Mouse (Mus musculus): Measurements from ENCODE around the gene Gm20388. TPM values are rescaled to one million over a fixed set of nuclear protein-coding genes. Genes with fewer than 3 reads are reported as not detected.
A peak's percentile ranks its signal among the peaks of the same experiment; 100 is the strongest.

Gm20388 gene
- polyA plus RNA-seq, 1 experiment from 2014 or later: not detected

GRCm38 (mm10) chr8:120567731-120568130, 657.1 kb downstream of the Gm20388 start:
- Histone ChIP-seq H3K27me3 (ENCODE audit: control insufficient read depth, insufficient read depth, low read length) (no peaks in the 10 kb centered on the region), H3K4me1 (ENCODE audit: control insufficient read depth in 2 of 2, insufficient read depth in 2 of 2, low read length in 2 of 2) (peaks cover 27 to 48% of the 10 kb centered on the region in 2 experiments), H3K36me3 (ENCODE audit: control insufficient read depth, insufficient read depth, low read length) (peaks cover 78% of the 10 kb centered on the region), H3K27ac (replicated peaks in 1 of 2; ENCODE audit: control insufficient read depth in 1 of 2, insufficient read depth in 1 of 2, low read depth in 2 of 2, low read length in 2 of 2) (no peak overlapping the region), H3K9me3 (ENCODE audit: control insufficient read depth, low read length) (no peaks in the 10 kb centered on the region), H3K4me2 (ENCODE audit: low read length) (no peak overlapping the region), H3K4me3 (ENCODE audit: control insufficient read depth in 1 of 2, insufficient read depth in 1 of 2, low read depth in 1 of 2, low read length in 2 of 2) (no peak overlapping the region), H3K9ac (ENCODE audit: low read length) (no peak overlapping the region)
- no peak for ATAC-seq (ENCODE audit: insufficient number of reproducible peaks, insufficient read depth, low FRiP score, low read depth)
- WGBS: 94% methylated on average over 17 of the region's 17 CpGs

GRCm38 (mm10) chr8:120568164-120568798, 657.6 kb downstream of the Gm20388 start:
- 96% methylated on average over 37 of the region's 37 CpGs for WGBS
- Histone ChIP-seq H3K9ac (ENCODE audit: low read length) (no peak overlapping the region), H3K36me3 (ENCODE audit: control insufficient read depth, insufficient read depth, low read length) (peaks cover 81% of the 10 kb centered on the region), H3K4me3 (ENCODE audit: control insufficient read depth in 1 of 2, insufficient read depth in 1 of 2, low read depth in 1 of 2, low read length in 2 of 2) (no peak overlapping the region), H3K27ac (replicated peaks in 1 of 2; ENCODE audit: control insufficient read depth in 1 of 2, insufficient read depth in 1 of 2, low read depth in 2 of 2, low read length in 2 of 2) (no peak overlapping the region), H3K9me3 (ENCODE audit: control insufficient read depth, low read length) (no peaks in the 10 kb centered on the region), H3K4me1 (ENCODE audit: control insufficient read depth in 2 of 2, insufficient read depth in 2 of 2, low read length in 2 of 2) (peaks cover 22 to 42% of the 10 kb centered on the region in 2 experiments), H3K27me3 (ENCODE audit: control insufficient read depth, insufficient read depth, low read length) (no peaks in the 10 kb centered on the region), H3K4me2 (ENCODE audit: low read length) (no peak overlapping the region)
- no peak for ATAC-seq (ENCODE audit: insufficient number of reproducible peaks, insufficient read depth, low FRiP score, low read depth)

- Histone ChIP-seq H3K4me2 (ENCODE audit: low read length) (no peak overlapping the region), H3K27ac (replicated peaks in 1 of 2; ENCODE audit: control insufficient read depth in 1 of 2, insufficient read depth in 1 of 2, low read depth in 2 of 2, low read length in 2 of 2) (no peak overlapping the region), H3K9ac (ENCODE audit: low read length) (no peak overlapping the region), H3K27me3 (ENCODE audit: control insufficient read depth, insufficient read depth, low read length) (no peaks in the 10 kb centered on the region), H3K4me1 (ENCODE audit: control insufficient read depth in 2 of 2, insufficient read depth in 2 of 2, low read length in 2 of 2) (peaks cover 15 to 34% of the 10 kb centered on the region in 2 experiments; a peak in 3 of 4 replicates), H3K36me3 (ENCODE audit: control insufficient read depth, insufficient read depth, low read length) (peaks cover 90% of the 10 kb centered on the region), H3K4me3 (ENCODE audit: control insufficient read depth in 1 of 2, insufficient read depth in 1 of 2, low read depth in 1 of 2, low read length in 2 of 2) (no peak overlapping the region), H3K9me3 (ENCODE audit: control insufficient read depth, low read length) (no peaks in the 10 kb centered on the region)
- 90% methylated on average over 17 of the region's 17 CpGs for WGBS
- ATAC-seq (ENCODE audit: insufficient number of reproducible peaks, insufficient read depth, low FRiP score, low read depth): no peak
Observed at GRCm38 (mm10) chr8:120569123-120569522, 658.5 kb downstream of the Gm20388 start.

- Histone ChIP-seq H3K4me3 (ENCODE audit: control insufficient read depth in 1 of 2, insufficient read depth in 1 of 2, low read depth in 1 of 2, low read length in 2 of 2) (no peak overlapping the region), H3K9me3 (ENCODE audit: control insufficient read depth, low read length) (no peaks in the 10 kb centered on the region), H3K9ac (ENCODE audit: low read length) (no peak overlapping the region), H3K36me3 (ENCODE audit: control insufficient read depth, insufficient read depth, low read length) (peaks cover 97% of the 10 kb centered on the region), H3K27me3 (ENCODE audit: control insufficient read depth, insufficient read depth, low read length) (no peaks in the 10 kb centered on the region), H3K4me1 (ENCODE audit: control insufficient read depth in 2 of 2, insufficient read depth in 2 of 2, low read length in 2 of 2) (peaks cover 6 to 32% of the 10 kb centered on the region in 2 experiments; a peak in 3 of 4 replicates), H3K27ac (replicated peaks in 1 of 2; ENCODE audit: control insufficient read depth in 1 of 2, insufficient read depth in 1 of 2, low read depth in 2 of 2, low read length in 2 of 2) (0 out of 4 replicates have a peak overlapping the region, but pooled peaks of 1 of the 2 experiments have one; percentile 3), H3K4me2 (ENCODE audit: low read length) (no peak overlapping the region)
- WGBS: 45% methylated on average over 13 of the region's 13 CpGs
- no peak for ATAC-seq (ENCODE audit: insufficient number of reproducible peaks, insufficient read depth, low FRiP score, low read depth)
Observed at GRCm38 (mm10) chr8:120569939-120570715, 659.5 kb downstream of the Gm20388 start.

GRCm38 (mm10) chr8:120571561-120571960, 660.9 kb downstream of the Gm20388 start:
- ATAC-seq (ENCODE audit: insufficient number of reproducible peaks, insufficient read depth, low FRiP score, low read depth): no peak
- H3K4me3 ChIP-seq (ENCODE audit: control insufficient read depth in 1 of 2, insufficient read depth in 1 of 2, low read depth in 1 of 2, low read length in 2 of 2): no peak overlapping the region
- 76% methylated on average over 8 of the region's 8 CpGs for WGBS
- H3K4me1 ChIP-seq (ENCODE audit: control insufficient read depth in 2 of 2, insufficient read depth in 2 of 2, low read length in 2 of 2): peaks cover 4 to 25% of the 10 kb centered on the region in 2 experiments; a peak in 3 of 4 replicates
- no peaks in the 10 kb centered on the region for H3K27me3 ChIP-seq (ENCODE audit: control insufficient read depth, insufficient read depth, low read length)
- no peak overlapping the region for H3K4me2 ChIP-seq (ENCODE audit: low read length)
- no peak overlapping the region for H3K9ac ChIP-seq (ENCODE audit: low read length)
- H3K36me3 ChIP-seq (ENCODE audit: control insufficient read depth, insufficient read depth, low read length): peaks cover 98% of the 10 kb centered on the region
- no peak overlapping the region for H3K27ac ChIP-seq (replicated peaks in 1 of 2; ENCODE audit: control insufficient read depth in 1 of 2, insufficient read depth in 1 of 2, low read depth in 2 of 2, low read length in 2 of 2)
- no peaks in the 10 kb centered on the region for H3K9me3 ChIP-seq (ENCODE audit: control insufficient read depth, low read length)

- WGBS: 83% methylated on average over 21 of the region's 21 CpGs
Observed at GRCm38 (mm10) chr8:120572534-120572933, 661.9 kb downstream of the Gm20388 start.

GRCm38 (mm10) chr8:120573866-120574265, 663.2 kb downstream of the Gm20388 start:
- H3K27ac ChIP-seq (replicated peaks in 1 of 2; ENCODE audit: control insufficient read depth in 1 of 2, insufficient read depth in 1 of 2, low read depth in 2 of 2, low read length in 2 of 2): no peak overlapping the region
- H3K4me2 ChIP-seq (ENCODE audit: low read length): no peak overlapping the region
- peaks cover 98% of the 10 kb centered on the region for H3K36me3 ChIP-seq (ENCODE audit: control insufficient read depth, insufficient read depth, low read length)
- H3K9ac ChIP-seq (ENCODE audit: low read length): no peak overlapping the region
- 82% methylated on average over 11 of the region's 11 CpGs for WGBS
- no peaks in the 10 kb centered on the region for H3K9me3 ChIP-seq (ENCODE audit: control insufficient read depth, low read length)
- ATAC-seq (ENCODE audit: insufficient number of reproducible peaks, insufficient read depth, low FRiP score, low read depth): no peak
- H3K4me1 ChIP-seq (ENCODE audit: control insufficient read depth in 2 of 2, insufficient read depth in 2 of 2, low read length in 2 of 2): peaks cover 4 to 22% of the 10 kb centered on the region in 2 experiments; a peak in 3 of 4 replicates
- no peak overlapping the region for H3K4me3 ChIP-seq (ENCODE audit: control insufficient read depth in 1 of 2, insufficient read depth in 1 of 2, low read depth in 1 of 2, low read length in 2 of 2)
- no peaks in the 10 kb centered on the region for H3K27me3 ChIP-seq (ENCODE audit: control insufficient read depth, insufficient read depth, low read length)

More at GRCm38 (mm10) chr8:120572534-120572933, 661.9 kb downstream of the Gm20388 start:
- ATAC-seq (ENCODE audit: insufficient number of reproducible peaks, insufficient read depth, low FRiP score, low read depth): no peak
- H3K27me3 ChIP-seq (ENCODE audit: control insufficient read depth, insufficient read depth, low read length): no peaks in the 10 kb centered on the region
- H3K4me1 ChIP-seq (ENCODE audit: control insufficient read depth in 2 of 2, insufficient read depth in 2 of 2, low read length in 2 of 2): peaks cover 4 to 22% of the 10 kb centered on the region in 2 experiments; a peak in 3 of 4 replicates
- no peak overlapping the region for H3K4me3 ChIP-seq (ENCODE audit: control insufficient read depth in 1 of 2, insufficient read depth in 1 of 2, low read depth in 1 of 2, low read length in 2 of 2)
- no peak overlapping the region for H3K27ac ChIP-seq (replicated peaks in 1 of 2; ENCODE audit: control insufficient read depth in 1 of 2, insufficient read depth in 1 of 2, low read depth in 2 of 2, low read length in 2 of 2)
- H3K9me3 ChIP-seq (ENCODE audit: control insufficient read depth, low read length): no peaks in the 10 kb centered on the region
- no peak overlapping the region for H3K4me2 ChIP-seq (ENCODE audit: low read length)
- no peak overlapping the region for H3K9ac ChIP-seq (ENCODE audit: low read length)
- peaks cover 98% of the 10 kb centered on the region for H3K36me3 ChIP-seq (ENCODE audit: control insufficient read depth, insufficient read depth, low read length)

All from heart, embryonic 14.5 days (tissue).